Mouse (Mus musculus) myocyte (in vitro differentiated cells): ENCODE measurements around the gene Rptor.

Experiments used
- POLR2A ChIP-seq: IDR thresholded peaks from one replicate; pipeline ENCODE4 v1.6.1; 2011; ENCODE audit warnings: low read depth, mild to moderate bottlenecking, control low read depth, moderate library complexity; ENCODE audit not compliant: insufficient read length
- POLR2AphosphoS2 ChIP-seq: IDR thresholded peaks from one replicate; pipeline ENCODE4 v1.6.1; 2011; ENCODE audit warnings: low read depth, control low read depth; ENCODE audit not compliant: insufficient read length
- SRF ChIP-seq: IDR thresholded peaks from one replicate; pipeline ENCODE4 v1.6.1; 2011; ENCODE audit warnings: low read depth; ENCODE audit not compliant: control insufficient read depth, insufficient read length
- TCF12 ChIP-seq: IDR thresholded peaks from one replicate; pipeline ENCODE4 v1.6.1; 2011; ENCODE audit warnings: mild to moderate bottlenecking, control low read depth; ENCODE audit not compliant: poor library complexity, insufficient read depth, severe bottlenecking
- USF1 ChIP-seq: IDR thresholded peaks from one replicate; pipeline ENCODE4 v1.6.1; 2011; ENCODE audit warnings: low read depth, mild to moderate bottlenecking, control low read depth, moderate library complexity

- TF ChIP-seq POLR2A (no peak), POLR2AphosphoS2 (no peak), SRF (no peak), TCF12 (no peak), USF1 (no peak)
Measured at GRCm38 (mm10) chr11:119812093-119812492, 209.4 kb downstream of the Rptor start.
